Mouse (Mus musculus): ENCODE measurements around the gene Mecr. TPM values are rescaled to one million over a fixed set of nuclear protein-coding genes. Genes with fewer than 3 reads are reported as not detected.
A peak's percentile ranks its signal among the peaks of the same experiment; 100 is the strongest.
"Not testable (repeated sequence)": the region's sequence is repeated elsewhere in the genome, so short reads cannot be mapped to it uniquely, and the experiment has no call there.

Mecr gene
- total RNA-seq (2014; rRNA removed), result 34.8 and 40.5 TPM in 2 replicates
- polyA plus RNA-seq (2012; rRNA removed), result 35.7 and 39.4 TPM in 2 replicates

DNA sequence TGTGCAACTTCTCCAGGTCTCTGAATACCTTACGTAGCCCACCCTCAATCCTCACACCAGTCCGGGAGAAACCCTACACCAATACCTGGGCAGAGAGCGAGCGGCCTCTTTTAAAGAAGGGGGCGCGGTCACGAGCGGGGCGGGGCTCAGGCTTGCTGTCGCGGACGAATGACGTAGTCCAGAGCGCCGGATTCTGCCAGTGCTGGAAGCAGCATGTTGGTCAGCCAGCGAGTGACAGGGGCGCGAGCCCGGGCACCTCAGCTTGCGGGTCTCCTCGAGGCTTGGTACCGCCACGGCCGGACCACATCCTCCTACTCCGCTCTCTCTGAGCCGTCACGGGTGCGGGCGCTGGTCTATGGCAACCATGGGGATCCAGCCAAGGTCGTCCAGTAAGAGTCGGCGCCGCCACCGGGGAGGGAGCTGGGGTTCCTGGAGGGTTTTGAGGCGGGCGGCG lies at the start of gene Mecr:
Gene Mecr, plus strand, starts transcription at position 181 of the 454 bp plus-strand sequence.
- Histone ChIP-seq H3K4me1 (ENCODE audit: control insufficient read depth, insufficient read depth, low read length) (peaks cover 5% of the 10 kb centered on the region), H3K36me3 (ENCODE audit: control insufficient read depth, insufficient read depth, low read length) (no peaks in the 10 kb centered on the region), H3K9ac (ENCODE audit: low read depth, low read length) (peak within 1 kb of the TSS; percentile 83), H3K4me3 (ENCODE audit: insufficient read depth, low read depth, low read length) (peak within 1 kb of the TSS; percentile 97), H3K79me2 (ENCODE audit: control insufficient read depth, insufficient read depth, low read length) (peaks cover 4% of the 10 kb centered on the region; the same call in 1 of the 2 replicates), H3K27ac (replicated peaks; ENCODE audit: insufficient read depth, low read depth, low read length) (peak within 1 kb of the TSS; percentile 3; the same call in 1 of the 2 replicates), H3K27me3 (ENCODE audit: control insufficient read depth, insufficient read depth, low read length) (no peaks in the 10 kb centered on the region)
- no peak for TF ChIP-seq CTCF (IDR thresholded peaks at IDR 0.05; ENCODE audit: low read depth, low read length)
- peak; percentile 68 for TF ChIP-seq POLR2A (IDR thresholded peaks at IDR 0.05; ENCODE audit: extremely low read depth, insufficient read depth, low read length)
- under 1% methylated on average over 37 of the region's 37 CpGs for WGBS
- DNase-seq (ENCODE audit: extremely low read depth, low read depth, low spot score), result peak; percentile 74

DNA sequence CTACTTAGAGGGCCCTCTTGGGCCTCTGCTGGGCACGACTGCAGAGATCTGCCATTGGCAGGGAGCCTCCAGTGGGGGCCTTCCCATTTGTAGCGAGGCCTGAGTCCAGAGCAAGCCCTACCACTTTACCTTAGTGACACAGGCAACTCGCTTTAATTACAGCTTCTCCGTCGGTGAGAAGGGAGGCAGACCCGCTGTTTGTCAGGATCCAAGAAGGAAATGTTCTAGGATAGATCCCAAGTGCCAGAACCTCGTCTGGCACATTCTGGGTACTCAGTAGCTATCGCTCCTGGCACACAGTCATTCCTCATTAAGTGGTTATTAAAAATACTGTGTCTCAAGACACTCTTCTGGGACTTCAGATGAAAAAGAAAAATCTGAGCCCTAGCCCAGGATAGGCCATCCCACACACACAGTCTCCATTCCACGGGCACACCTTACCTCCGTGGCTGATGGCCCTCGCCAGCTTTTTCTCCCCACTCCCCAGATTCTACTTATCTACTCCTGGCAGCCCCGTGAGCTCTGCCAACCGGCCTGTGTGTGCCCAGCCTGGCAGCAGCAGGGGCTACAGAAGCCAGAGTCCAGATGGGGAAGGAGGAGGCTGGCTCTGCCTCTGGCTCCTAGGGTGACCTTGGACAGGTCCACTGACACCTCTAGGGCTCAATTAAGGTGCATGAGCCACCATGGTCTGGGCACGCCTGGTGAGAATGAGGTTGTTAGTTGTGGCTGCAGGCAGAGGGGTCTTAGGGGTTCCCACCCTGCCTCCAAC lies 46.8 kb upstream of the Mecr start:
- Histone ChIP-seq H3K36me3 (ENCODE audit: control insufficient read depth, insufficient read depth, low read length) (no peaks in the 10 kb centered on the region), H3K79me2 (ENCODE audit: control insufficient read depth, insufficient read depth, low read length) (no peaks in the 10 kb centered on the region), H3K4me3 (ENCODE audit: insufficient read depth, low read depth, low read length) (no peak overlapping the region), H3K27me3 (ENCODE audit: control insufficient read depth, insufficient read depth, low read length) (no peaks in the 10 kb centered on the region), H3K27ac (replicated peaks; ENCODE audit: insufficient read depth, low read depth, low read length) (no peak overlapping the region), H3K4me1 (ENCODE audit: control insufficient read depth, insufficient read depth, low read length) (no peaks in the 10 kb centered on the region), H3K9ac (ENCODE audit: low read depth, low read length) (no peak overlapping the region)
- TF ChIP-seq POLR2A (IDR thresholded peaks at IDR 0.05; ENCODE audit: extremely low read depth, insufficient read depth, low read length) (no peak), CTCF (IDR thresholded peaks at IDR 0.05; ENCODE audit: low read depth, low read length) (no peak)
- WGBS, result 75% methylated on average over 14 of the region's 14 CpGs
- no peak for DNase-seq (ENCODE audit: extremely low read depth, low read depth, low spot score)

DNA sequence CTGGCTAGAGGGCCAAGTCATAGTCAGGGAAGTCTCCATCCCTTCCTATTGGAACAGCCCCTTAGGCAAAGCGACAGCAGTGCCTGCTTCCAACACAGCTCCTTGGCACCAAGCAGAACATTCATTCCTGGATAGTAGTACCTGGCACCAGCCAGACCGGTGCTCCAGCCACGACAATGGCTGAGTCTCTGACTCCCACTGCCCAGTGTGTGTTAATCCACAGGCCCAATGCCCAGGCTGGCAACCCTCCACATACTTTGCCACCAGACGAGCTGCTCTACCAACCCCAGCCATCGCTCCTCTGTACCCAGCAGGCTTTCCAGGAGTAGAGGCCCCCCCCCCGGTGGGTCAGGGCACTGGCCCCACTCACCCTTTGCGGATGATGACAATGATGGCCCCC lies 45.8 kb upstream of the Mecr start:
- peak; percentile 19 for DNase-seq (ENCODE audit: extremely low read depth, low read depth, low spot score)
- no peaks in the 10 kb centered on the region for H3K36me3 ChIP-seq (ENCODE audit: control insufficient read depth, insufficient read depth, low read length)
- no peak overlapping the region for H3K9ac ChIP-seq (ENCODE audit: low read depth, low read length)
- H3K27ac ChIP-seq (replicated peaks; ENCODE audit: insufficient read depth, low read depth, low read length), result no peak overlapping the region
- H3K79me2 ChIP-seq (ENCODE audit: control insufficient read depth, insufficient read depth, low read length), result no peaks in the 10 kb centered on the region
- no peaks in the 10 kb centered on the region for H3K27me3 ChIP-seq (ENCODE audit: control insufficient read depth, insufficient read depth, low read length)
- WGBS, result 83% methylated on average over 7 of the region's 7 CpGs
- TF ChIP-seq POLR2A (IDR thresholded peaks at IDR 0.05; ENCODE audit: extremely low read depth, insufficient read depth, low read length) (no peak), CTCF (IDR thresholded peaks at IDR 0.05; ENCODE audit: low read depth, low read length) (no peak)
- H3K4me1 ChIP-seq (ENCODE audit: control insufficient read depth, insufficient read depth, low read length), result no peaks in the 10 kb centered on the region
- H3K4me3 ChIP-seq (ENCODE audit: insufficient read depth, low read depth, low read length), result no peak overlapping the region

DNA sequence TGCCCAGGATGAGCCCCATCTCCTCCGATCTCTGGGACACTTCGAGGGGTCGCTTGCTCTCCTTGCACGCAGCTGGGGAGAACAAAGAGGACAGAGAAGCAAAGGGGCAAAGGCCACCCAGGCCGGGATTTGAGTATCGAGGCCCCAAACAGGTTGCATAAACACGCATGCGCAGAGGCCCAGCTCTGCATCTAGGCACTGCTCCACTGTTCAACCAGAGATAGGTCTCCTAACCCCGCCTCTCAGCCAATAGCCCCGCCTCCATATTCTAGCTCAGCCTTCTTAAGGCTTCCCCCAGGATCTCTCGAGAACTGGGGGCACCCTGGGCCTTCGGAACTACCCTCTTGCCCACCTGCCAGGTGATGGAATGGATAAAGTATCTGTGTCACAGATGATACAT lies 45.4 kb upstream of the Mecr start:
- no peak for TF ChIP-seq CTCF (IDR thresholded peaks at IDR 0.05; ENCODE audit: low read depth, low read length)
- TF ChIP-seq POLR2A (IDR thresholded peaks at IDR 0.05; ENCODE audit: extremely low read depth, insufficient read depth, low read length), result no peak
- Histone ChIP-seq H3K27ac (replicated peaks; ENCODE audit: insufficient read depth, low read depth, low read length) (no peak overlapping the region), H3K79me2 (ENCODE audit: control insufficient read depth, insufficient read depth, low read length) (no peaks in the 10 kb centered on the region), H3K27me3 (ENCODE audit: control insufficient read depth, insufficient read depth, low read length) (no peaks in the 10 kb centered on the region; the same call in 1 of the 2 replicates), H3K4me3 (ENCODE audit: insufficient read depth, low read depth, low read length) (no peak overlapping the region), H3K9ac (ENCODE audit: low read depth, low read length) (no peak overlapping the region), H3K4me1 (ENCODE audit: control insufficient read depth, insufficient read depth, low read length) (no peaks in the 10 kb centered on the region), H3K36me3 (ENCODE audit: control insufficient read depth, insufficient read depth, low read length) (no peaks in the 10 kb centered on the region)
- DNase-seq (ENCODE audit: extremely low read depth, low read depth, low spot score), result no peak
- WGBS, result 68% methylated on average over 12 of the region's 12 CpGs

DNA sequence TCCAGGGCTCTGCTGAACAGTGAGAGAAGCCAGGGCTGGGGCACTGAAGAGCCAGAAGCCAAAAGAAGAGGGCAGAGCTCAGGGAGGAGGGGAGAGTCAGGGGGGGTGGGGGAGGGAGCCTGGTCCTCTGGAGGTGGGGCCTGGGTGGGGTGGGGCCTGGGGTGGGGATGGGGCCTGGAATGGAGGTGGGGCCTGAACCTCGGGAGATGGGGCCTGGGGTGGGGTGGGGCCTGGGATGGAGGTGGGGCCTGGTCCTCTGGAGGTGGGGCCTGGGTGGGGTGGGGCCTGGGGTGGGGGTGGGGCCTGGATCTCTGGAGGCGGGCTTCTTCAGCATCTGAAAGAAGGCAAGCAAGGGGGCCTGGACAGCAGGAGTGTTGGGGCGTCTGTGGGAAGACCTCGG lies 44.3 kb upstream of the Mecr start:
- WGBS, result 39% methylated on average over 3 of the region's 4 CpGs
- DNase-seq (ENCODE audit: extremely low read depth, low read depth, low spot score), result no peak
- H3K79me2 ChIP-seq (ENCODE audit: control insufficient read depth, insufficient read depth, low read length), result no peaks in the 10 kb centered on the region
- no peak overlapping the region for H3K9ac ChIP-seq (ENCODE audit: low read depth, low read length)
- H3K4me3 ChIP-seq (ENCODE audit: insufficient read depth, low read depth, low read length), result no peak overlapping the region
- no peak overlapping the region for H3K27ac ChIP-seq (replicated peaks; ENCODE audit: insufficient read depth, low read depth, low read length)
- H3K27me3 ChIP-seq (ENCODE audit: control insufficient read depth, insufficient read depth, low read length), result no peaks in the 10 kb centered on the region; the same call in 1 of the 2 replicates
- no peaks in the 10 kb centered on the region for H3K4me1 ChIP-seq (ENCODE audit: control insufficient read depth, insufficient read depth, low read length)
- TF ChIP-seq POLR2A (IDR thresholded peaks at IDR 0.05; ENCODE audit: extremely low read depth, insufficient read depth, low read length) (no peak), CTCF (IDR thresholded peaks at IDR 0.05; ENCODE audit: low read depth, low read length) (no peak)
- no peaks in the 10 kb centered on the region for H3K36me3 ChIP-seq (ENCODE audit: control insufficient read depth, insufficient read depth, low read length)

DNA sequence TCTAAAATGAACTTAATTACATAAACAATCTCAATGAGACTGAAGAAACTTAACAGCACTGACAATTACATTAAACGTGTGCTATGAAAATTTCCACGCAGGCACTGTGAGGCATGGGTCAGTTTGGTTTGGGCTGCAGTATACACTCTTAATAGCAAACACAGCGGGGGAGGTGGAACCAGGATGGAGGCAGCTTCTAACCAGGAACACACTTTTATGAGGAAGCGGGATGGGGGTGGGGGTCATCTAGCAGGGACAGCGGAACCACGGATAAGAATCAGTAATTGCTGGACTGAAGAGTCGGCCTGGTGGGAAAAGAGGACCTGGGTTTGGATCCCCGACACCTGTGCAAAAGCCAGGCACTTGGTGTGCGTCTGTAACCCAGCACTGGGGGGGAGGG lies 39.4 kb upstream of the Mecr start:
- Histone ChIP-seq H3K79me2 (ENCODE audit: control insufficient read depth, insufficient read depth, low read length) (no peaks in the 10 kb centered on the region), H3K27ac (replicated peaks; ENCODE audit: insufficient read depth, low read depth, low read length) (no peak overlapping the region), H3K36me3 (ENCODE audit: control insufficient read depth, insufficient read depth, low read length) (no peaks in the 10 kb centered on the region), H3K4me3 (ENCODE audit: insufficient read depth, low read depth, low read length) (no peak overlapping the region), H3K27me3 (ENCODE audit: control insufficient read depth, insufficient read depth, low read length) (no peaks in the 10 kb centered on the region; the same call in 1 of the 2 replicates), H3K4me1 (ENCODE audit: control insufficient read depth, insufficient read depth, low read length) (no peaks in the 10 kb centered on the region), H3K9ac (ENCODE audit: low read depth, low read length) (no peak overlapping the region)
- 75% methylated on average over 9 of the region's 9 CpGs for WGBS
- no peak for TF ChIP-seq POLR2A (IDR thresholded peaks at IDR 0.05; ENCODE audit: extremely low read depth, insufficient read depth, low read length)
- TF ChIP-seq CTCF (IDR thresholded peaks at IDR 0.05; ENCODE audit: low read depth, low read length), result no peak
- no peak for DNase-seq (ENCODE audit: extremely low read depth, low read depth, low spot score)

DNA sequence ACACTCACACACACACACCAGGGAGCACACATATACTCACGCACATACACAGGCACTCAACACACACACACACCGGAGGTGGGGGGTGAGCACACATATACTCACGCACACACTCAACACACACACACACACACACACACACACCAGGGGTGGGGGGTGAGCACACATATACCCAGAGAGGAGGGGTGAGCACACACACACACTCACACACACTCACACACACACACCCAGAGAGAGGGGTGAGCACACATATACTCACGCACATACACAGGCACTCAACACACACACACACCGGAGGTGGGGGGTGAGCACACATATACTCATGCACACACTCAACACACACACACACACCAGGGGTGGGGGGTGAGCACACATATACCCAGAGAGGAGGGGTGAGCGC lies 38.5 kb upstream of the Mecr start:
- H3K4me1 ChIP-seq (ENCODE audit: control insufficient read depth, insufficient read depth, low read length); H3K27ac ChIP-seq (replicated peaks; ENCODE audit: insufficient read depth, low read depth, low read length); DNase-seq (ENCODE audit: extremely low read depth, low read depth, low spot score); H3K79me2 ChIP-seq (ENCODE audit: control insufficient read depth, insufficient read depth, low read length); H3K4me3 ChIP-seq (ENCODE audit: insufficient read depth, low read depth, low read length); H3K36me3 ChIP-seq (ENCODE audit: control insufficient read depth, insufficient read depth, low read length); H3K27me3 ChIP-seq (ENCODE audit: control insufficient read depth, insufficient read depth, low read length); H3K9ac ChIP-seq (ENCODE audit: low read depth, low read length): not testable (repeated sequence)
- WGBS, result 91% methylated on average over 5 of the region's 6 CpGs
